Comparison of ENCODE assay signal across 26 mouse cellular contexts in the genomic region with DNA sequence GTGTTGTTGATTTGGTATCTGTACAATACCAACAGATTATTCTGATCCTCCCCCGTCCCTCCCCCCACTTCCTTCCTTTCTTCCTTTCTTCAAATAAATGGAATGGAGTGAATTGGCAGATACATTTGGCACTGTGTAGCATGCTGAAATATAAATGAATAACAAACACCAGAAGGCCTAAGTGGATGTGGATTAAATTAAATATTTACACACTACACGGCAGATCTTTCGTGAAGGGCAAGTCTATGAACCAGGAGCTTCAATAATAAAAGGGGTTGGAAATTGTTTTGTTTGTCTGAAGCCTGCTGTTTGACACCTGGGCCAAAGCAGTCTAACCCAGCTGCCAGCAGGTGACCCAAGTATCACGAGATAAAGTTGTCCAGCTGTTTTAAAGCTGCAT. TPM values are rescaled to one million over a fixed set of nuclear protein-coding genes. Genes with fewer than 3 reads are reported as not detected.
DNase-seq lines count a peak whose midpoint lies in the region; ATAC-seq and TF ChIP-seq lines count a peak whose summit lies in the region.
"Had no signal": no experiment of that assay in that cellular context is flagged by ENCODE, and none has a peak within 500 bp of the region (broad histone marks: within the 10 kb centered on the region; RNA-seq: fewer than 3 reads in every experiment).

No protein-coding gene starts in this region.

- H3K79me2 ChIP-seq in liver, adult 2 months (ENCODE audit: control insufficient read depth, insufficient read depth, low read length), result no peaks in the 10 kb centered on the region

- WGBS in liver, adult 2 months, result 17% methylated on average over 4 of the region's 4 CpGs
- WGBS in liver, postnatal 0 days (ENCODE audit: insufficient replicate concordance), result 45% methylated on average over 4 of the region's 4 CpGs
- WGBS in midbrain, embryonic 13.5 days, result 69% methylated on average over 4 of the region's 4 CpGs
- WGBS in midbrain, postnatal 0 days, result 34% methylated on average over 4 of the region's 4 CpGs
- 30% methylated on average over 4 of the region's 4 CpGs for WGBS in intestine, postnatal 0 days
- WGBS in stomach, postnatal 0 days, result 5% methylated on average over 4 of the region's 4 CpGs

- no peak overlapping the region for H3K4me3 ChIP-seq in liver, adult 2 months (ENCODE audit: insufficient read depth, low read depth, low read length)
- no peak overlapping the region for H3K4me3 ChIP-seq in liver, postnatal 0 days (ENCODE audit: low read depth, low read length)
- no peak overlapping the region for H3K4me3 ChIP-seq in midbrain, embryonic 13.5 days (replicated peaks)
- no peak overlapping the region for H3K4me3 ChIP-seq in midbrain, postnatal 0 days (ENCODE audit: low read depth, low read length)
- no peak overlapping the region for H3K4me3 ChIP-seq in intestine, postnatal 0 days (ENCODE audit: low read depth, low read length)
- no peak overlapping the region for H3K4me3 ChIP-seq in stomach, postnatal 0 days (ENCODE audit: low read depth, low read length)
- H3K4me3 ChIP-seq: embryonic facial prominence, embryonic 13.5 days; erythroblast, embryonic 14.5 days; forebrain, embryonic 12.5 days; hindbrain, embryonic 10.5 days; hindbrain, embryonic 15.5 days; limb, embryonic 10.5 days; limb, embryonic 15.5 days had no signal

- no peak for TF ChIP-seq EP300 in liver, postnatal 0 days (IDR thresholded peaks at IDR 0.05; ENCODE audit: low read depth)
- TF ChIP-seq EP300 in stomach, postnatal 0 days (optimal IDR thresholded peaks at IDR 0.05), result no peak

- no peak overlapping the region for H3K4me2 ChIP-seq in liver, postnatal 0 days (ENCODE audit: low read depth, low read length)
- H3K4me2 ChIP-seq in midbrain, embryonic 13.5 days (replicated peaks), result no peak overlapping the region
- no peak overlapping the region for H3K4me2 ChIP-seq in midbrain, postnatal 0 days (ENCODE audit: low read depth, low read length, poor library complexity, severe bottlenecking)
- H3K4me2 ChIP-seq in intestine, postnatal 0 days (replicated peaks; ENCODE audit: low read depth), result no peak overlapping the region
- H3K4me2 ChIP-seq in stomach, postnatal 0 days (replicated peaks; ENCODE audit: low read depth), result no peak overlapping the region
- H3K4me2 ChIP-seq: embryonic facial prominence, embryonic 13.5 days; forebrain, embryonic 12.5 days; hindbrain, embryonic 15.5 days; limb, embryonic 15.5 days had no signal

- DNase-seq in liver, adult 2 months (ENCODE audit: extremely low read depth, low read depth, low spot score), result peak; percentile 61
- DNase-seq in liver, postnatal 0 days, result no peak
- DNase-seq in midbrain, postnatal 0 days (ENCODE audit: low spot score), result no peak
- peak; percentile 35 for DNase-seq in stomach, postnatal 0 days (ENCODE audit: low spot score)
- no peak for DNase-seq in testis, postnatal 10 days (ENCODE audit: low spot score)
- DNase-seq: adrenal gland, postnatal 14 days; cerebellum, adult 18-20 months; cerebellum, postnatal 10 days; gastrocnemius, postnatal 14 days; heart, postnatal 14 days; kidney, adult 9 months; kidney, postnatal 10 days; layer of hippocampus, postnatal 36 days; lung, postnatal 14 days; thymus, adult 2 months; thymus, postnatal 36 days had no signal

- no peaks in the 10 kb centered on the region for H3K9me3 ChIP-seq in liver, postnatal 0 days (ENCODE audit: low read length)
- no peaks in the 10 kb centered on the region for H3K9me3 ChIP-seq in midbrain, embryonic 13.5 days
- no peaks in the 10 kb centered on the region for H3K9me3 ChIP-seq in midbrain, postnatal 0 days (ENCODE audit: low read length)
- no peaks in the 10 kb centered on the region for H3K9me3 ChIP-seq in intestine, postnatal 0 days (ENCODE audit: control insufficient read depth)
- H3K9me3 ChIP-seq in stomach, postnatal 0 days (ENCODE audit: control insufficient read depth, low read length), result no peaks in the 10 kb centered on the region
- H3K9me3 ChIP-seq: embryonic facial prominence, embryonic 13.5 days; hindbrain, embryonic 10.5 days; hindbrain, embryonic 15.5 days; limb, embryonic 10.5 days; limb, embryonic 15.5 days had no signal

- no peak overlapping the region for H3K27ac ChIP-seq in liver, adult 2 months (replicated peaks; ENCODE audit: insufficient read depth, low read depth, low read length)
- H3K27ac ChIP-seq in liver, postnatal 0 days (ENCODE audit: low read depth), result no peak overlapping the region
- H3K27ac ChIP-seq in midbrain, embryonic 13.5 days, result no peak overlapping the region
- no peak overlapping the region for H3K27ac ChIP-seq in midbrain, postnatal 0 days (ENCODE audit: low read depth, low read length)
- no peak overlapping the region for H3K27ac ChIP-seq in intestine, postnatal 0 days (ENCODE audit: low read depth, low read length)
- no peak overlapping the region for H3K27ac ChIP-seq in stomach, postnatal 0 days (replicated peaks)
- H3K27ac ChIP-seq: embryonic facial prominence, embryonic 13.5 days; forebrain, embryonic 12.5 days; hindbrain, embryonic 10.5 days; hindbrain, embryonic 15.5 days; limb, embryonic 10.5 days; limb, embryonic 15.5 days; liver, embryonic 14.5 days had no signal

- H3K4me1 ChIP-seq in liver, adult 2 months (ENCODE audit: control insufficient read depth, insufficient read depth, low read length), result peaks cover 6% of the 10 kb centered on the region
- no peaks in the 10 kb centered on the region for H3K4me1 ChIP-seq in liver, postnatal 0 days (ENCODE audit: insufficient read depth)
- peaks cover 10% of the 10 kb centered on the region for H3K4me1 ChIP-seq in midbrain, embryonic 13.5 days (replicated peaks)
- H3K4me1 ChIP-seq in midbrain, postnatal 0 days (ENCODE audit: insufficient read depth, low read length), result peaks cover 2% of the 10 kb centered on the region; the same call in 1 of the 2 replicates
- H3K4me1 ChIP-seq in intestine, postnatal 0 days (replicated peaks; ENCODE audit: control insufficient read depth, insufficient read depth, low read length), result no peaks in the 10 kb centered on the region
- H3K4me1 ChIP-seq in stomach, postnatal 0 days (replicated peaks; ENCODE audit: control insufficient read depth, insufficient read depth), result peaks cover 3% of the 10 kb centered on the region; the same call in 1 of the 2 replicates

- no peak for ATAC-seq in liver, postnatal 0 days
- ATAC-seq in midbrain, embryonic 13.5 days, result 0 out of 2 replicates have a peak, but pooled peaks have one; percentile 24
- ATAC-seq in midbrain, postnatal 0 days (ENCODE audit: low FRiP score), result no peak
- ATAC-seq in intestine, postnatal 0 days, result 0 out of 2 replicates have a peak, but pooled peaks have one; percentile 13
- peak; percentile 71 for ATAC-seq in stomach, postnatal 0 days (ENCODE audit: low FRiP score, low TSS enrichment)

- no peak for TF ChIP-seq CTCF in liver, adult 2 months (IDR thresholded peaks at IDR 0.05; ENCODE audit: low read depth, low read length)
- no peak for TF ChIP-seq CTCF in liver, postnatal 0 days (IDR thresholded peaks at IDR 0.05; ENCODE audit: low read depth)
- no peak for TF ChIP-seq CTCF in midbrain, postnatal 0 days (IDR thresholded peaks at IDR 0.05)
- no peak for TF ChIP-seq CTCF in intestine, postnatal 0 days (IDR thresholded peaks at IDR 0.05; ENCODE audit: low read depth)
- no peak for TF ChIP-seq CTCF in stomach, postnatal 0 days (IDR thresholded peaks at IDR 0.05; ENCODE audit: low read depth)

- TF ChIP-seq POLR2A in liver, adult 2 months (IDR thresholded peaks at IDR 0.05; ENCODE audit: extremely low read depth, insufficient read depth, low read length), result no peak

- H3K27me3 ChIP-seq in liver, adult 2 months (ENCODE audit: control insufficient read depth, insufficient read depth, low read length), result no peaks in the 10 kb centered on the region
- H3K27me3 ChIP-seq in liver, postnatal 0 days (ENCODE audit: insufficient read depth, low read length), result no peaks in the 10 kb centered on the region
- no peaks in the 10 kb centered on the region for H3K27me3 ChIP-seq in midbrain, embryonic 13.5 days
- no peaks in the 10 kb centered on the region for H3K27me3 ChIP-seq in midbrain, postnatal 0 days (ENCODE audit: insufficient read depth, low read length)
- H3K27me3 ChIP-seq in intestine, postnatal 0 days (replicated peaks; ENCODE audit: control insufficient read depth, insufficient read depth, low read length), result no peaks in the 10 kb centered on the region
- no peaks in the 10 kb centered on the region for H3K27me3 ChIP-seq in stomach, postnatal 0 days (ENCODE audit: control insufficient read depth, insufficient read depth, low read length)
- H3K27me3 ChIP-seq: embryonic facial prominence, embryonic 13.5 days; forebrain, embryonic 12.5 days; hindbrain, embryonic 15.5 days; limb, embryonic 15.5 days had no signal

- no peak overlapping the region for H3K9ac ChIP-seq in liver, adult 2 months (ENCODE audit: low read depth, low read length)
- no peak overlapping the region for H3K9ac ChIP-seq in liver, postnatal 0 days (replicated peaks)
- H3K9ac ChIP-seq in midbrain, embryonic 13.5 days (replicated peaks), result no peak overlapping the region
- H3K9ac ChIP-seq in midbrain, postnatal 0 days (replicated peaks; ENCODE audit: low read length, poor library complexity, severe bottlenecking), result no peak overlapping the region
- no peak overlapping the region for H3K9ac ChIP-seq in intestine, postnatal 0 days (ENCODE audit: low read depth, low read length)
- no peak overlapping the region for H3K9ac ChIP-seq in stomach, postnatal 0 days (ENCODE audit: low read length)
- H3K9ac ChIP-seq: embryonic facial prominence, embryonic 13.5 days; forebrain, embryonic 12.5 days; hindbrain, embryonic 15.5 days; limb, embryonic 15.5 days; liver, embryonic 14.5 days had no signal

- no peaks in the 10 kb centered on the region for H3K36me3 ChIP-seq in liver, adult 2 months (ENCODE audit: control insufficient read depth, insufficient read depth, low read length)
- H3K36me3 ChIP-seq in liver, postnatal 0 days (replicated peaks; ENCODE audit: insufficient read depth, low read length), result no peaks in the 10 kb centered on the region
- H3K36me3 ChIP-seq in midbrain, embryonic 13.5 days, result no peaks in the 10 kb centered on the region
- H3K36me3 ChIP-seq in midbrain, postnatal 0 days (ENCODE audit: insufficient read depth, low read length), result no peaks in the 10 kb centered on the region
- no peaks in the 10 kb centered on the region for H3K36me3 ChIP-seq in intestine, postnatal 0 days (ENCODE audit: control insufficient read depth, insufficient read depth)
- no peaks in the 10 kb centered on the region for H3K36me3 ChIP-seq in stomach, postnatal 0 days (ENCODE audit: control insufficient read depth, insufficient read depth, low read length)
- H3K36me3 ChIP-seq: embryonic facial prominence, embryonic 13.5 days; forebrain, embryonic 12.5 days; hindbrain, embryonic 10.5 days; hindbrain, embryonic 15.5 days; limb, embryonic 10.5 days; limb, embryonic 15.5 days had no signal

RNA-seq across cellular contexts. Expression of gene Aplp2, which starts 23.4 kb away (rescaled TPM):
- 195 and 214 TPM in 2 replicates for total RNA-seq in liver, adult 2 months (2014; rRNA removed)
- 260 and 276 TPM in 2 replicates for polyA plus RNA-seq in liver, adult 2 months (2012; rRNA removed)
- polyA plus RNA-seq in liver, postnatal 0 days (2015; fragmentation: Nextera tagmentation; extraction: Ambion mirVana), result 167 and 178 TPM in 2 replicates
- polyA plus RNA-seq in midbrain, embryonic 13.5 days (2015; fragmentation: Nextera tagmentation; extraction: Ambion mirVana), result 233 and 270 TPM in 2 replicates
- 379 and 425 TPM in 2 replicates for total RNA-seq in midbrain, postnatal 0 days (2014; rRNA removed)
- polyA plus RNA-seq in midbrain, postnatal 0 days (2015; fragmentation: Nextera tagmentation; extraction: Ambion mirVana), result 406 and 441 TPM in 2 replicates
- polyA plus RNA-seq in intestine, postnatal 0 days (2015; fragmentation: Nextera tagmentation; extraction: Ambion mirVana), result 143 and 144 TPM in 2 replicates
- 187 and 200 TPM in 2 replicates for polyA plus RNA-seq in stomach, postnatal 0 days (2015; fragmentation: Nextera tagmentation; extraction: Ambion mirVana)

RNA-seq across cellular contexts. Expression of gene Prdm10, which starts 45.3 kb away (rescaled TPM):
- 2.7 and 3.6 TPM in 2 replicates for total RNA-seq in liver, adult 2 months (2014; rRNA removed)
- 4.5 and 4.8 TPM in 2 replicates for polyA plus RNA-seq in liver, adult 2 months (2012; rRNA removed)
- polyA plus RNA-seq in liver, postnatal 0 days (2015; fragmentation: Nextera tagmentation; extraction: Ambion mirVana), result 1.3 and 1.5 TPM in 2 replicates
- polyA plus RNA-seq in midbrain, embryonic 13.5 days (2015; fragmentation: Nextera tagmentation; extraction: Ambion mirVana), result 9.1 and 9.5 TPM in 2 replicates
- total RNA-seq in midbrain, postnatal 0 days (2014; rRNA removed), result 14.8 and 17.3 TPM in 2 replicates
- polyA plus RNA-seq in midbrain, postnatal 0 days (2015; fragmentation: Nextera tagmentation; extraction: Ambion mirVana), result 4.6 and 5.0 TPM in 2 replicates
- 1.0 and 1.2 TPM in 2 replicates for polyA plus RNA-seq in intestine, postnatal 0 days (2015; fragmentation: Nextera tagmentation; extraction: Ambion mirVana)
- polyA plus RNA-seq in stomach, postnatal 0 days (2015; fragmentation: Nextera tagmentation; extraction: Ambion mirVana), result 1.1 and 1.2 TPM in 2 replicates

Comparison
In these comparisons a context has a peak if more than half of its experiments do, and no peak if none do; other contexts are left out.
1. DNase-seq: peak in liver, adult 2 months (single experiment) and stomach, postnatal 0 days (single experiment); none in liver, postnatal 0 days (single experiment), midbrain, postnatal 0 days (single experiment) and testis, postnatal 10 days (single experiment).
2. ATAC-seq: peak in midbrain, embryonic 13.5 days (single experiment), intestine, postnatal 0 days (single experiment) and stomach, postnatal 0 days (single experiment); none in liver, postnatal 0 days (single experiment) and midbrain, postnatal 0 days (single experiment).